Mouse (Mus musculus): ENCODE measurements at regions not wholly inside any gene's neighbourhood (a gene's known extent, or its start where the extent isn't known, plus 50 kb on each side); places are given as distances from the start of the nearest gene placed in this dataset.

- DNase-seq (ENCODE audit: extremely low spot score in 1 of 2, low spot score in 2 of 2): no peak
- intact Hi-C loops (cut with DNase I): no loop called here
Measured at GRCm38 (mm10) chr14:31978196-31978595, 50.6 kb upstream of the Galnt15 start.

- intact Hi-C loops (cut with DNase I): no loop called here
- DNase-seq (ENCODE audit: extremely low spot score in 1 of 2, low spot score in 2 of 2): no peak
Measured at GRCm38 (mm10) chr14:31978690-31979089, 50.1 kb upstream of the Galnt15 start.
